Mouse (Mus musculus) cerebellum, adult 2 months (tissue): ENCODE measurements at regions not wholly inside any gene's neighbourhood (a gene's known extent, or its start where the extent isn't known, plus 50 kb on each side); places are given as distances from the start of the nearest gene placed in this dataset.

Experiments used
- CTCF ChIP-seq: fragments of 200-500 bp; IDR thresholded peaks from 2 replicates; pipeline ENCODE4 v1.5.1; 2011; ENCODE audit warnings: low read depth, mild to moderate bottlenecking, control low read depth, low read length, moderate library complexity, borderline replicate concordance; ENCODE audit not compliant: insufficient read depth
- POLR2A ChIP-seq: fragments of 200-500 bp; IDR thresholded peaks from 2 replicates; pipeline ENCODE4 v1.6.1; 2011; ENCODE audit warnings: low read length, control low read depth, borderline replicate concordance; ENCODE audit not compliant: insufficient read depth

DNA sequence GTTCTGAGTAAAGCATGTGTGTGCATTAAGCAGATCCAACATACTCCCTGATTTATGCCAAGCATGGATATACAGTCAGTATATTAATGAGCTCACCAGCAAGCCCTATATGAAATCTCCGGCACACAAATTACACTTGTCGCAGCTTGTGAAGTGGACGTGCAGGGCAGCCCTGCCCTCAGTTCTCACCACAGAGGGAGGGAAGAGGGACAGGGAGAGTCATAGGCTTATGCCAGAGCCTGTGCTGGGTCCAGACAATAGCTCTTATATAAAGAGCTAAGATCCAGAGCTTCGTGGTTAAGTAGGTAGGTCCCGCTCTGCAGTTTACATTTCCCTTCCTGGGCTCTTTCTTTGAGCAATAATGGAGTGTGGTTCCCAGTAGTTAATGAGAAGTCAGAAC lies 252.7 kb upstream of the Foxq1 start:
- TF ChIP-seq CTCF, result no peak
- no peak for TF ChIP-seq POLR2A
